Mouse (Mus musculus) CH12.LX (cell line): ENCODE data around the gene Dpyd.

Source experiments
- NRF1 ChIP-seq: IDR thresholded peaks from 2 replicates; pipeline ENCODE4 v1.6.1; 2014; ENCODE audit warnings: low read depth, mild to moderate bottlenecking, inconsistent platforms, low read length, improper control_type of control experiment, moderate library complexity
- POLR2AphosphoS2 ChIP-seq: IDR thresholded peaks from 2 replicates; pipeline ENCODE4 v1.6.1; 2011; ENCODE audit warnings: low read depth, low read length, improper control_type of control experiment

DNA sequence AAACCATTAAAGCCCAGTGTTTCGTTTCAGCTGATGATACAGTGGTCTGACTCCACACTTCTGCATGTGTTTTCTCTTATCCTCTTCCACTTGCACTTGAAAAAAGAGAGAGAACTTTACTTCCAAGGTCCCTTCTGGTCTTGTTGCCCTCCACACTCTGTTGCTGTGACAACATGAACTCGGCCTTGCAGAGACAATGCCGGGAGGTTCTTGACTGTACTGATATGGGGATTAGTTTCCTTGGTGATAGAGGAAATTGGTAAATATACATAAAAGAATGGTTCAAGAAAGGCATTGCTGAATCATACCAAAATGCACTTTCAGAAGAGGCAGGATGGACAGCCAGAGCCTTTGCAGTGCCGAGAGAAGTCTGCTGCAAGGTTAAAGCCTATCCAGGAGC, 633.7 kb downstream of the Dpyd start:
- TF ChIP-seq NRF1 = no peak
- no peak for TF ChIP-seq POLR2AphosphoS2
